Mouse (Mus musculus) kidney, postnatal 36 days (tissue): Measurements from ENCODE around the gene Rpl5.

Experiments used
- DNase-seq, 2 experiments: peaks; one replicate each; pipeline ENCODE4 v3.0.0; 2021 to 2022; ENCODE audit warnings: mixed read lengths in 2 of 2

Gene Rpl5

GRCm38 (mm10) chr5:107900206-107901013 is at the start of gene Rpl5:
Gene Rpl5 (plus strand): TSS chr5:107900502.
- peak; percentile 97 to 98 for DNase-seq

GRCm38 (mm10) chr5:107853807-107854206 is 46.5 kb upstream of the Rpl5 start:
- peak; percentile 51 to 62 for DNase-seq

GRCm38 (mm10) chr5:107854556-107854955 is 45.7 kb upstream of the Rpl5 start:
- DNase-seq, result no peak

- no peak for DNase-seq
These were observed 44.8 kb upstream of the Rpl5 start for GRCm38 (mm10) chr5:107855546-107855945.

- DNase-seq, result peak in 1 of 2 experiments; percentile 30
These were observed 41.3 kb upstream of the Rpl5 start for GRCm38 (mm10) chr5:107858963-107859362.

GRCm38 (mm10) chr5:107863971-107864370 is 36.3 kb upstream of the Rpl5 start:
- DNase-seq, result no peak

GRCm38 (mm10) chr5:107866127-107867126 is 33.9 kb upstream of the Rpl5 start:
- DNase-seq, result peak; percentile 33 to 42

- DNase-seq, result peak; percentile 74 to 83
These were observed 32.1 kb upstream of the Rpl5 start for GRCm38 (mm10) chr5:107867970-107868904.

- peak; percentile 96 to 97 for DNase-seq
These were observed 31.3 kb upstream of the Rpl5 start for GRCm38 (mm10) chr5:107868905-107869424.

GRCm38 (mm10) chr5:107869701-107870100 is 30.6 kb upstream of the Rpl5 start:
- DNase-seq, result no peak

GRCm38 (mm10) chr5:107873330-107873729 is 27.0 kb upstream of the Rpl5 start:
- no peak for DNase-seq

GRCm38 (mm10) chr5:107873886-107874302 is 26.4 kb upstream of the Rpl5 start:
- no peak for DNase-seq

GRCm38 (mm10) chr5:107874561-107875260 is 25.6 kb upstream of the Rpl5 start, which contains the start of gene Evi5:
Gene Evi5 (minus strand): TSS chr5:107875107.
- peak in 1 of 2 experiments; percentile 51 for DNase-seq

GRCm38 (mm10) chr5:107875261-107875611 is 25.1 kb upstream of the Rpl5 start:
- DNase-seq, result peak; percentile 31 to 70

- DNase-seq, result no peak
These were observed 23.2 kb upstream of the Rpl5 start for GRCm38 (mm10) chr5:107877053-107877452.

GRCm38 (mm10) chr5:107880710-107881109 is 19.6 kb upstream of the Rpl5 start:
- peak; percentile 66 to 88 for DNase-seq

GRCm38 (mm10) chr5:107889994-107890888 is 10.1 kb upstream of the Rpl5 start:
- peak; percentile 77 to 91 for DNase-seq

- DNase-seq, result peak in 1 of 2 experiments; percentile 56
These were observed 8.8 kb upstream of the Rpl5 start for GRCm38 (mm10) chr5:107891515-107891914.

GRCm38 (mm10) chr5:107894676-107895075 is 5.6 kb upstream of the Rpl5 start:
- DNase-seq, result peak in 1 of 2 experiments; percentile 14

GRCm38 (mm10) chr5:107896265-107896664 is 4.0 kb upstream of the Rpl5 start:
- no peak for DNase-seq
